ENCODE assay signal across 7 mouse cellular contexts in genomic region chr6:56568470-56569372, GRCm38 (mm10). TPM values are rescaled to one million over a fixed set of nuclear protein-coding genes. Genes with fewer than 3 reads are reported as not detected.
DNase-seq lines count a peak whose midpoint lies in the region; ATAC-seq and TF ChIP-seq lines count a peak whose summit lies in the region.

Pde1c (minus strand) TSS chr6:56569103.

- peak within 1 kb of the TSS; percentile 93 for H3K4me2 ChIP-seq in embryonic facial prominence, embryonic 12.5 days (replicated peaks)

- ATAC-seq in G1E (ENCODE audit: extremely low read depth, insufficient number of reproducible peaks, low FRiP score, poor library complexity, severe bottlenecking): no peak
- peak; percentile 78 for ATAC-seq in embryonic facial prominence, embryonic 12.5 days (ENCODE audit: insufficient number of reproducible peaks, insufficient read depth, low FRiP score, low TSS enrichment)

- H3K36me3 ChIP-seq in G1E (replicated peaks): no peaks in the 10 kb centered on the region
- H3K36me3 ChIP-seq in embryonic facial prominence, embryonic 12.5 days: no peaks in the 10 kb centered on the region
- H3K36me3 ChIP-seq in macrophage (ENCODE audit: inconsistent target): no peaks in the 10 kb centered on the region

- H3K27ac ChIP-seq in embryonic facial prominence, embryonic 12.5 days: no peak within 1 kb of the TSS
- no peak within 1 kb of the TSS for H3K27ac ChIP-seq in macrophage

- no peak for TF ChIP-seq CTCF in G1E (IDR thresholded peaks at IDR 0.05; ENCODE audit: low read depth, low read length)

- peaks cover 2% of the 10 kb centered on the region; the same call in 1 of the 2 replicates for H3K27me3 ChIP-seq in G1E (ENCODE audit: insufficient read depth, low read length)
- no peaks in the 10 kb centered on the region for H3K27me3 ChIP-seq in embryonic facial prominence, embryonic 12.5 days

- intact Hi-C loops in heart, postnatal 14 days (cut with DNase I): no loop called here

- H3K4me3 ChIP-seq in G1E (ENCODE audit: low read depth, low read length) (peak within 1 kb of the TSS; percentile 44; the same call in 1 of the 2 replicates), macrophage (ENCODE audit: inconsistent target) (peak within 1 kb of the TSS; percentile 10; the same call in 1 of the 2 replicates)
- H3K4me3 ChIP-seq in embryonic facial prominence, embryonic 12.5 days: peak within 1 kb of the TSS; percentile 73

- 0 out of 2 replicates have a peak, but pooled peaks cover 6% of the 10 kb centered on the region for H3K4me1 ChIP-seq in G1E (ENCODE audit: insufficient read depth, low read depth, low read length)
- H3K4me1 ChIP-seq in embryonic facial prominence, embryonic 12.5 days: no peaks in the 10 kb centered on the region

- no peaks in the 10 kb centered on the region for H3K9me3 ChIP-seq in G1E (replicated peaks)
- no peaks in the 10 kb centered on the region for H3K9me3 ChIP-seq in embryonic facial prominence, embryonic 12.5 days

- DNase-seq in G1E (ENCODE audit: low spot score): no peak
- DNase-seq in adrenal gland, adult 2 months: peak; percentile 16
- peak; percentile 25 to 50 for DNase-seq in heart, postnatal 14 days
- DNase-seq in kidney, postnatal 4 days: peak; percentile 72
- peak; percentile 38 for DNase-seq in right cerebral cortex, postnatal 4 days

- peak within 1 kb of the TSS; percentile 63 for H3K9ac ChIP-seq in embryonic facial prominence, embryonic 12.5 days

- under 1% methylated on average over 48 of the region's 48 CpGs for WGBS in embryonic facial prominence, embryonic 12.5 days
- WGBS in macrophage (ENCODE audit: missing documents): 1% methylated on average over 41 of the region's 48 CpGs

- no peaks in the 10 kb centered on the region for H3K79me2 ChIP-seq in macrophage (ENCODE audit: inconsistent target)

RNA-seq across cellular contexts. Expression of gene Pde1c, which starts in this region (rescaled TPM):
- total RNA-seq in G1E (2014; fragmentation: Nextera tagmentation): not detected in 2 replicates
- 0.12 and 0.38 TPM in 2 replicates for total RNA-seq in G1E (2017)
- polyA plus RNA-seq in G1E (2012): not detected in 2 replicates
- total RNA-seq in adrenal gland, adult 2 months (2021): under 1 TPM; 0.17 to 0.31 TPM
- polyA plus RNA-seq in adrenal gland, adult 2 months (2012; rRNA removed): not detected in 2 replicates
- polyA plus RNA-seq in embryonic facial prominence, embryonic 12.5 days (2016; fragmentation: Nextera tagmentation; extraction: Ambion mirVana): 5.5 and 5.9 TPM in 2 replicates
- total RNA-seq in heart, postnatal 14 days (2021): 10 to 100 TPM; 85.3 to 86.9 TPM
- total RNA-seq in macrophage (2018; cell fraction: chromatin; rRNA removed): 1 to 10 TPM in 10 of 26 experiments, under 1 TPM in 6, not detected in 10; 0.19 to 6.1 (median 2.7) TPM
- total RNA-seq in macrophage (2018; cell fraction: cytosol; rRNA removed): 1 to 10 TPM in 7 of 26 experiments, under 1 TPM in 16, not detected in 3; 0.03 to 1.5 (median 0.65) TPM
- total RNA-seq in macrophage (2018; cell fraction: nucleus; rRNA removed): 1 to 10 TPM in 9 of 26 experiments, under 1 TPM in 8, not detected in 9; 0.06 to 3.2 (median 1.1) TPM
- 0.31 to 1.6 TPM (median 0.64 TPM) in 3 replicates for polyA plus RNA-seq in macrophage (2018)

Comparison
In these comparisons a context has a peak if more than half of its experiments do, and no peak if none do; other contexts are left out.
1. RNA of gene Pde1c (total RNA-seq): 85.3 to 86.9 TPM in heart, postnatal 14 days; 0.12 to 0.38 TPM in G1E and 0.17 to 0.31 TPM in adrenal gland, adult 2 months; every median in the first group is over 10 times any median in the second.
2. Peak in DNase-seq in adrenal gland, adult 2 months; RNA of the gene not detected or under 1 TPM.
3. H3K4me3 ChIP-seq: peak in every context shown above with its lines; median percentile 73 in embryonic facial prominence, embryonic 12.5 days; 44 in G1E; 10 in macrophage.